Mouse (Mus musculus): ENCODE measurements around the gene Plk5.

Plk5 gene

GRCm38 (mm10) chr10:80356001-80356682 is at the start of gene Plk5:
Gene Plk5 (plus strand): TSS chr10:80356459.
- no peak for DNase-seq (ENCODE audit: low spot score in 2 of 2)

DNA sequence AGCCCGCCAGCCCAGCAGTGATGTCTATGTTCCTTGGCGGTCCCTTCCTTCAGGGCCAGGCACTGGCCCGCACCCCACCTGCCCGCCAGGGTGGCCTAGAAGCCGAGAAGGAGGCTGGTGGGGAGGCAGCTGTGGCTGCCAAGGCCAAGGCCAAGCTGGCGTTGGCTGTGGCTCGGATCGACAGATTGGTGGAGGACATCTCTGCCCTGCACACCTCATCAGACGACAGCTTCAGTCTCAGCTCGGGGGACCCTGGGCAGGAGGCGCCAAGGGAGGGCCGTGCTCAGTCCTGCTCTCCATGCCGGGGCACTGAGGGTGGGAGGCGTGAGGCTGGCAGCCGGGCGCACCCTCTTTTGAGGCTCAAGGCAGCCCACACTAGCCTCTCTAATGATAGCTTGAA is 44.7 kb upstream of the Plk5 start:
- DNase-seq (ENCODE audit: low spot score in 2 of 2): no peak

- no peak for DNase-seq (ENCODE audit: low spot score in 2 of 2)
Measured at GRCm38 (mm10) chr10:80312586-80313504, 43.4 kb upstream of the Plk5 start.

- DNase-seq (ENCODE audit: low spot score in 2 of 2): no peak
Measured at GRCm38 (mm10) chr10:80313627-80314201, 42.5 kb upstream of the Plk5 start.

GRCm38 (mm10) chr10:80314494-80315001 is 41.7 kb upstream of the Plk5 start:
- no peak for DNase-seq (ENCODE audit: low spot score in 2 of 2)

- no peak for DNase-seq (ENCODE audit: low spot score in 2 of 2)
Measured at GRCm38 (mm10) chr10:80315315-80315714, 40.9 kb upstream of the Plk5 start.

DNA sequence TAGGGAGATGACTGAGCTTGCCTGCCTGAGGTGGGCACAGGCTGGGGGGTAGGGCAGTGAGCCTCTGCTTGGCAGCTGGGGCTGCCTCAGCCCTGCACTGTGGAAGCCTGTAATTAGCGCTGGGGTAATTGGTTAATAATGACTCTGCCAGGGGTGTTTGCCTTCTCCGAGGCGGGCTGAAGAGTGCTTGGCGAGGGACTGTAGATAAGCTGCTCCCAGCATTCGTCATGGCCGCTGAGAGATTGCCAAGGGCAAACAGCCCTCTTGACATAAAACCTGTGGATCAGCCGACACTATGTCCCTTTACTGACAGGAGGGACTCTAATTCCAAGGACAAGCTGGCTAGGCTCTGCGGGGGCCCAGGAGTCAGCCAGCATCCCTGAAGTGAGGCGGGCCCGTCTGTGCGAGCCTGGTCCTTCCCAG is 39.9 kb upstream of the Plk5 start:
- DNase-seq (ENCODE audit: low spot score in 2 of 2): no peak

DNA sequence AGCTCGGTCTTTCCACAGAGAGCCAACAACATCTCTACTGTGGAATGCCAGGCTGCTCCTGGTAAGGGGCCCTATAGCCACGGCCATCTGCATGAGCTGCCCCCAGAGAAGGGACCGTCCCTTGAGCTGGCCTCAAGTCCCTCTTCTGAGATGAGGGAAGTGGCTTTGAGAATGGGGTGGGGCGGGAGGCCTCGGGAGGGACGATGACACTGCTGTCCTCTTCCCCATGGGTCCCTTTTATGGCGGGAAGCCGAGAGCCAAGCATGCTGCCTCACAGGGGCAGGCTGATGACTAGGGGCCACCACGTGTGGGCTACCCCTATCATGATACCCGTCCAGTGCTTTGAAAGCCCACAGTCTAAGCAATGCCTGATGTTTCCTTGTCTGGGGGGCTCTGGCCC is 39.2 kb upstream of the Plk5 start:
- DNase-seq (ENCODE audit: low spot score in 2 of 2): no peak

GRCm38 (mm10) chr10:80320340-80320760 is 35.9 kb upstream of the Plk5 start, which contains the start of gene 2310011J03Rik:
Gene 2310011J03Rik (minus strand): TSS chr10:80320537.
- peak; percentile 83 to 92 for DNase-seq (ENCODE audit: low spot score in 2 of 2)

GRCm38 (mm10) chr10:80321014-80321669 is 35.1 kb upstream of the Plk5 start:
- DNase-seq (ENCODE audit: low spot score in 2 of 2): no peak

GRCm38 (mm10) chr10:80321670-80322581 is 34.3 kb upstream of the Plk5 start:
- no peak for DNase-seq (ENCODE audit: low spot score in 2 of 2)

DNA sequence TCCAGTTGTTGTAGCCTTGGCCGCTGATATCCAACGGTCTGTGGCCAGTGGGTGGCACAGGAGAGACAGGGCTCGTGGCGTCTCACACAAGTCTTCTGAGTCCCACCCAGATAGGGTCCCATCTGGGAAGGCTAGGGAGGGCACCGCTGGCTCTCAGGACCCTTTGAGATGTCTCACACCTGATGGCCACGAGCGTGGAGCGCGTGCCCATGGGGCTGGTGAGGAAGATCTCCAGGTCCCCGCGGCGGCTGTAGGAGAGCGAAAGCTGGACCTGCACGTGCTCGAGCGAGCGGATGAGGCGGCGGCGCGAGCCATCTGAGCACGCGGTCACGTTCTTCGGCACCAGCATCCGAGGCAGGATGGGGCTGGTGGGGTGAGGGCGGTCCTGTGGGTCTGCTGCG is 33.4 kb upstream of the Plk5 start:
- DNase-seq (ENCODE audit: low spot score in 2 of 2): no peak

DNA sequence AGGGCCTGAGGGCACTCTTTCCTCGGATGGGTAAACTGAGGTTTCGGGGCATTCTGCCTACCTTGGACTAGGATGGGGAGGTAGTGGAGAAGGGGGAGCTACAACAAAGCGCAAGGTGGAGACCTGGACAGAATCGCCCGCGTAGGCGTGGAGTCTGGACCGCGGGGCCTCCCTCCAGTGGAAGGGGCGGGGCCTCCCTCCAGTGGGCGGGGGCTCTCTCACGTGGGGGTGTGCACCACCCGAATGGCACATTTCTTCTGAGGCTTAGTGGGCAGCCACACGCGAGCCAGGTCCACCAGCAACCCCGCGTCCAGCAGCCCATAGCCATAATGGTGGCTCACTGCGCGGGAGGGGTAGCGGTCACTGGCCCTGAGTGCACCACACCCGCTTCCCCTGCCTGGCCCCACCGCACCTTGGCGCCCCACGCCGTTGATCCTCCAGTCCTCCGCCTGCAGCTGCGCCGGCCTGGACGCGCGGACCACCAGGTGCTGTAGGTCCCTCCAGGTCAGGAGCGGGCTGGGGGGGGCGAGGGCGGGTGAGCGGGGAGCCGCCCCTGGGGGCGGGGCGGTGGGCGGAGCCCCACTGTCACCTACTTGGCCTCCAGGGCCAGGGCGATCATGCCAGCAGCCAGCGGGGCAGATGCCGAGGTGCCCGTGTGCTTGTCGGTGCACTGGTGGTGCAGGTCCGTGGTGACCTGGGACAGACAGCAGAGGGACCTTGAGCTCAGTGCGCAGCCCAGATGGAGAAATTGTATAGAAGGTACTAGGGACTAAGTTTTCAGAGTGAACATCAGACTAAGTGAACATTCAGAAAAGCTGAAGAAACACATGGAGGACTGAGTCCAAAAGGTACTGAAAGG is 32.8 kb upstream of the Plk5 start:
- peak; percentile 67 to 79 for DNase-seq (ENCODE audit: low spot score in 2 of 2)

DNA sequence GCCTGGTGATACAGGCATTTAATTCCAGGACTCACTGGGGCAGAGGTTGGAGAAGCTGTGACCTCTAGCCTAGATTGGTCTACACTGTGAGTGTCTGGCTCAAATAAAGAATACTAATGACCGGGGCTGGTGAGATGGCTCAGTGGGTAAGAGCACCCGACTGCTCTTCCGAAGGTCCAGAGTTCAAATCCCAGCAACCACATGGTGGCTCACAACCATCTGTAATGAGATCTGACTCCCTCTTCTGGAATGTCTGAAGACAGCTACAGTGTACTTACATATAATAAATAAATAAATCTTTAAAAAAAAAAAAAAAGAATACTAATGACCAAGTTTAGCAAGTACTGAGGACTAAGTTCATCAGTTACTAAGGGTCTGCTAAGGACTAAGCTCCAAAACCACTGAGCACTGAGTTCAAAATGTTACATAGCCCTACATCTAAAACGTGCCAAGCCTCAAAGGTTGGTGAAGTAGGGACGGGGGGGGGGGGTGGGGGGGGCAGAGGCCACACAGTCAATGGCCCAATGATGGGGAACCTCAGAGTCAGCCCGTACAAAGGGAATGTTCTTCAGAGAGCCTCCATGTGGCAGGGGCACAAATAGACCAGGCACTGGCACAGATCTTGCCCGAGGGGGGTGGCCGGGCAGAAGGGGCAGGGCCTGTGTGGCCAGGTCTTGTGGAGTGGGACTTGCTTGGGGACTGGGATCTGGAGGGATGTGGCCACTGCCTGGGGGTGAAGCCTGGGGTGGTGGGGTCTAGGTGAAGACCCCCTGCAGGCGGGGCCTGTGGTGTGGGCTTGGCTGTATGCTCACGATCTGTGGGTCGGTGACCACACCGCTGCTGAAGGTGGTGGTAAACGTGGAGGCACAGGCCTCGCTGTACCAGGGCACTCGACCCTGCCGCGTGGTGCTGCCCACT is 31.9 kb upstream of the Plk5 start:
- DNase-seq (ENCODE audit: low spot score in 2 of 2): no peak

DNA sequence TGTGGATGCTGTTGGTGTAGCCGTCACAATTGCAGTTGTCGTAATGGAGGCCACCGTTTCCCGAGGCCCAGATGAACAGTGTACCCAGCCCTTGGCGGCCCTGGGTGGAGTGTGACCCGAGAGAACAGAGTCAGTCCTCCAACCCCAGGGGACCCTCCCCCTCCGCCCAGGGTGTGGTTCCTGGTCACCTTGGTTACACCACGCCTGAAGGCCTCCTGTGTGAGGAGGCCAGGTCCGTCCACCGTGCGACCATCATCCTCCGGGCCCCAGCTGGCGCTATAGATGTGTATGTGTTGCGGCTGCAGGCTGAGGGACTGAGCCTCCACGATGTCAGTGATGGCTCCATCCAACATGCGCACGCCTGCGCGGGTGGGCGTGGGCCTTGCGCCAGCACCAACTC is 31.2 kb upstream of the Plk5 start:
- DNase-seq (ENCODE audit: low spot score in 2 of 2): no peak

GRCm38 (mm10) chr10:80329273-80330081 is 26.8 kb upstream of the Plk5 start, which contains the start of the genes Pcsk4 and Reep6:
Gene Pcsk4 (minus strand): TSS chr10:80329498.
Gene Reep6 (plus strand): TSS chr10:80329953.
- DNase-seq (ENCODE audit: low spot score in 2 of 2): peak; percentile 97 to 98

- no peak for DNase-seq (ENCODE audit: low spot score in 2 of 2)
Measured at GRCm38 (mm10) chr10:80330084-80330483, 26.2 kb upstream of the Plk5 start.

GRCm38 (mm10) chr10:80330888-80331287 is 25.4 kb upstream of the Plk5 start:
- no peak for DNase-seq (ENCODE audit: low spot score in 2 of 2)

Measured in urinary bladder, postnatal 4 days (tissue).